Mouse (Mus musculus): ENCODE measurements around the gene Psg23. TPM values are rescaled to one million over a fixed set of nuclear protein-coding genes. Genes with fewer than 3 reads are reported as not detected.
"Not testable (repeated sequence)": the region's sequence is repeated elsewhere in the genome, so short reads cannot be mapped to it uniquely, and the experiment has no call there.

The Psg23 gene
- total RNA-seq (2021): not detected
- long read RNA-seq, experiment 1: 0 reads
- long read RNA-seq, experiment 2: 0 reads

DNA sequence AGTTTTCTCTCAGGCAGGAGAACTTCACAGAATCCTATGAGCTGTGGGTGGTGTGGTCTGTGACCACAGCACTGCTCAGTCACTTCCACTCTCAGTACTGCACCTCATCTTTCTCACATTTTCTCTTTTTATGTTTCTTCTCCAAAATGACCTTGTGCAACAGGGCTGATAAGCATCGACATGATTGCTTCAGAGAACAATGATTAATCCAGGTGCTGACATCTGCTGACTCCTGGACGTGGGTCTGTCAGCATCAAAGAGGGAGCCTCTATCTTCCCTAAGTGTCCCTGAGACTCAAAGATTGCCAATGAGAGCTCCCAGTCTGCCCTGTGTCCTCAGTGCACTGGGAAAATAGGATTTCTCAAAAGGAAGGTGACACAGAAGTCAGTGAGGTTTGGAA is at the start of gene Psg23:
TSS of gene Psg23 (minus strand) at position 101 of the 400 bp plus-strand sequence.
- not testable (repeated sequence) for DNase-seq

DNA sequence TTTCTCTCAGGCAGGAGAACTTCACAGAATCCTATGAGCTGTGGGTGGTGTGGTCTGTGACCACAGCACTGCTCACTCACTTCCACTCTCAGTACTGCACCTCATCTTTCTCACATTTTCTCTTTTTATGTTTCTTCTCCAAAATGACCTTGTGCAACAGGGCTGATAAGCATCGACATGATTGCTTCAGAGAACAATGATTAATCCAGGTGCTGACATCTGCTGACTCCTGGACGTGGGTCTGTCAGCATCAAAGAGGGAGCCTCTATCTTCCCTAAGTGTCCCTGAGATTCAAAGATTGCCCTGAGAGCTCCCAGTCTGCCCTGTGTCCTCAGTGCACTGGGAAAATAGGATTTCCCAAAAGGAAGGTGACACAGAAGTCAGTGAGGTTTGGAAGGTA is 40.3 kb upstream of the Psg23 start, which contains the start of gene Psg21:
TSS of gene Psg21 (minus strand) at position 101 of the 400 bp plus-strand sequence.
- not testable (repeated sequence) for DNase-seq

DNA sequence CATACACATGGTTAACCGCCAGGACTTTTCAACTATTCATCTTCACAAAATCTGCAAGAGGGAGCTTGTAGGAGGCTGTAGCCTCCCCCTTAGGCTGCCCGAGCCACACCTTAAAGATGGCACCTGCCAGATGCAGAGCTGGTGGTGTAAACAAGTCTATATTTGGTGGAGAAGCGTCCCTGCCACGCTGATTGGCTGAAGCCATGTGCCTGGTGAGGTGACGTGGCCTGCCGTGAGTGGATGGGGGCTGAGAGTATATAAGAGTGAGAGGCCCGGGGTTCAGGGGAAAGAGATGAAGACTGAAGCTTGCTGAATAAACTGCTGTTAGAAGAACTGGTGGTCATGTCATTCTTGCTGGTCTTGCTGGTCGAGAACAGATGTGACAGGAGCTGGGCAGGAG is 10.6 kb upstream of the Psg23 start:
- not testable (repeated sequence) for DNase-seq

DNA sequence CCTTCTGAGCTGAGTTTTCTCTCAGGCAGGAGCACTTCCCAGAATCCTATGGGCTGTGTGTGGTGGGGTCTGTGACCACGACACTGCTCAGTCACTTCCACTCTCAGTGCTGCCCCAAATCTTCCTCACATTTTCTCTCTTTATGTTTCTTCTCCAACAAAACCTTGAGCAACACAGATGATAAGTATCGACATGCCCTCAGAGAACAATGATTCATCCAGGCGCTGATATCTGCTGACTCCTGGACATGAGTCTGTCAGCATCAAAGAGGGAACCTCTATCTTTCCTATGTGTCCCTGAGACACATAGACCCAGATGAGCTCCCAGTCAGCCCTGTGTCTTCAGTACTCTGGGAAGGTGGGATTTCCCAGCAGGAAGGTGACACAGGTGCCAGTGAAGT is 49.1 kb downstream of the Psg23 start, which contains the start of gene Psg27:
TSS of gene Psg27 (minus strand) at position 101 of the 400 bp plus-strand sequence.
- DNase-seq: no peak

DNA sequence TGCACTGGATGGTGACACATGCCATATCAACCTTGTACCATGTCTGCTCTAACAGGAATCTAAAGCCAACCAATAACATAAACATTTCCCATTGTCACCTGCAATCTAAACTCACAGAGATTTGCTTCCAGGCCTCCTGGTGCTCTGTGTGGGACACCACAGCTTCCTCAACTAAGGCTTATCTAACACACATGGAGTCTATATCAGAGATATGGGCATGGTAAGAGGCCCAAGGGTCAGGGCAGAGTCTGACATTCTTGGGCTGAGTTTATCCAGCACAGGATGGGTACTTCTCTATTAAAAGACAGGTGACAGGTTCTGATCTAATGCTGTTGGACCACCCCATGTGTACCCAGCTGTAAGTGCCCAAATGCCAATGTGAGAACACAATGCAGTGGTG is 56.5 kb downstream of the Psg23 start:
- DNase-seq: no peak

Other genes with a start within 250 kb of the Psg23 start
- gene Psg28, start 184.5 kb downstream of the Psg23 start, total RNA-seq (2021): not detected
- gene Psg26, start 132.3 kb downstream of the Psg23 start, total RNA-seq (2021): not detected
- not detected for gene Psg25, start 84.2 kb downstream of the Psg23 start, total RNA-seq (2021)
- gene Psg27, start 49.2 kb downstream of the Psg23 start, total RNA-seq (2021): not detected
- not detected for gene Psg21, start 40.2 kb upstream of the Psg23 start, total RNA-seq (2021)
- not detected for gene Psg20, start 69.7 kb upstream of the Psg23 start, total RNA-seq (2021)
- not detected for gene Psg22, start 101.6 kb upstream of the Psg23 start, total RNA-seq (2021)
- gene Psg19, start 182.0 kb upstream of the Psg23 start, total RNA-seq (2021): not detected
- not detected for gene Psg17, start 205.1 kb upstream of the Psg23 start, total RNA-seq (2021)
- 1 to 10 TPM; 2.8 to 3.4 TPM for gene Mill2, start 223.5 kb upstream of the Psg23 start, total RNA-seq (2021)

Data from gastrocnemius, postnatal 25 days (tissue).